Mouse (Mus musculus): ENCODE data around the gene Sox18. TPM values are rescaled to one million over a fixed set of nuclear protein-coding genes. Genes with fewer than 3 reads are reported as not detected.

Sox18 gene
- polyA plus RNA-seq, 1 experiment from 2014 or later, result 16.3 TPM

DNA sequence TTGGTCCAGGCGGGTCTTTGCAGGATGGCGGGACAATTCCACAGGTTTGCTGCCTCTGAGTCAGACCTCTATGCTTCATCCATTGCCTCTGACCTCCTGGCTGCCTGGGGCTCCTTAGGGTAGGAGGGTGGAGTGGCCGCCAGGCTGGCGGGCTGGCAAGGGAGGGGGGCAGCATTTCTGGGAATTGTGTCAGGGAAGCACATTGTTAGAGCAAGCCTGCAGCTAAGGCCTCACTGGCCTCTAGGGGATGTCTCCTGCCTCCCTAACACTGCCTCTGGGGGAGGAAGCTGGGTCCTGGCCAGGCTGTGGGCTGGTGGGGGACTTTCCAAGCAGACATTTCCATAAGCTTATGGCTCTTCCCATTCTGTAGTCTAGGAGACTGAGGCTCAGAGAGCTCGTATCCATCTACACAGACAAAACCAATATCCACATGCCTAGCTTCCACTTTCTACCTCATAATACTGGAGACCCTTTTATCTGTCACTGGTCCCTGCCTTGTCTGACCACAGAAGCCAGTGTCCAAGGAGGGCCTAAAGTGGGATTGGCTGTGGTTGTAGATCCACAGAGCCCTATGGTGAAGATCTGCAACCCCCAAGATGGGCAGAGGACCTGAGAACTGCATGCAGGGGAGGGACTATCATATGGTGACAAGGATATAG, 5.8 kb upstream of the Sox18 start:
- no peak overlapping the region for H3K9ac ChIP-seq (replicated peaks; ENCODE audit: low read length)
- H3K27ac ChIP-seq (replicated peaks; ENCODE audit: low read depth, low read length), result peak overlapping the region; percentile 2; the same call in 1 of the 2 replicates
- H3K4me1 ChIP-seq (ENCODE audit: control insufficient read depth, insufficient read depth, low read length), result peaks cover 14% of the 10 kb centered on the region
- peaks cover 14% of the 10 kb centered on the region for H3K27me3 ChIP-seq (ENCODE audit: control insufficient read depth, insufficient read depth, low read length)
- no peaks in the 10 kb centered on the region for H3K9me3 ChIP-seq (ENCODE audit: control insufficient read depth, low read length)
- H3K4me2 ChIP-seq (ENCODE audit: low read length), result no peak overlapping the region
- no peaks in the 10 kb centered on the region for H3K36me3 ChIP-seq (ENCODE audit: control insufficient read depth, insufficient read depth, low read length)
- WGBS, result 56% methylated on average over 5 of the region's 5 CpGs
- DNase-seq (no peak), ATAC-seq (ENCODE audit: low FRiP score, low TSS enrichment) (no peak)
- no peak overlapping the region for H3K4me3 ChIP-seq (replicated peaks; ENCODE audit: low read depth, low read length)

DNA sequence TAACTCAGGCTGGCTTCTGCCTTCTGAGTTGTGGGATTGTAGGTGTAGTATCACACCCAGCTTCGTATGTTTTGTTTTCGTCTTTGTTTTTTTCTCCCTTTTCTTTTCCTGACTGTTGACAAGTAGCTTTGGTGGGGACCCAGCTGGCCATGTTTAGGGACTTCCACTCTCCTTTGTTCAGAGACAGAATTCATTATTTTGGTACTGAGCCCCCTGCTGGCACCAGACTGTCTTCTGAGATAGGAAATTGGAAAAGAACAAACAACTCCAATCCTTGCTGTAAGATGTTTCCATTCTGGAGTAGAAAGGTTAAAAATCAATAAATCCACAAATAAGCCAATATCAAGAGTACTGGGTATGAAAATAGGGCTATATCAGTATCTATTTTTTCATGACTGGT, 5.0 kb upstream of the Sox18 start:
- peaks cover 22% of the 10 kb centered on the region for H3K27me3 ChIP-seq (ENCODE audit: control insufficient read depth, insufficient read depth, low read length)
- no peak for ATAC-seq (ENCODE audit: low FRiP score, low TSS enrichment)
- H3K4me1 ChIP-seq (ENCODE audit: control insufficient read depth, insufficient read depth, low read length), result peaks cover 14% of the 10 kb centered on the region; the same call in 1 of the 2 replicates
- WGBS, result 43% methylated on average over 2 of the region's 2 CpGs
- no peak overlapping the region for H3K9ac ChIP-seq (replicated peaks; ENCODE audit: low read length)
- H3K4me2 ChIP-seq (ENCODE audit: low read length), result no peak overlapping the region
- no peak overlapping the region for H3K4me3 ChIP-seq (replicated peaks; ENCODE audit: low read depth, low read length)
- H3K36me3 ChIP-seq (ENCODE audit: control insufficient read depth, insufficient read depth, low read length), result no peaks in the 10 kb centered on the region
- no peaks in the 10 kb centered on the region for H3K9me3 ChIP-seq (ENCODE audit: control insufficient read depth, low read length)
- H3K27ac ChIP-seq (replicated peaks; ENCODE audit: low read depth, low read length), result no peak overlapping the region
- DNase-seq, result peak; percentile 70

DNA sequence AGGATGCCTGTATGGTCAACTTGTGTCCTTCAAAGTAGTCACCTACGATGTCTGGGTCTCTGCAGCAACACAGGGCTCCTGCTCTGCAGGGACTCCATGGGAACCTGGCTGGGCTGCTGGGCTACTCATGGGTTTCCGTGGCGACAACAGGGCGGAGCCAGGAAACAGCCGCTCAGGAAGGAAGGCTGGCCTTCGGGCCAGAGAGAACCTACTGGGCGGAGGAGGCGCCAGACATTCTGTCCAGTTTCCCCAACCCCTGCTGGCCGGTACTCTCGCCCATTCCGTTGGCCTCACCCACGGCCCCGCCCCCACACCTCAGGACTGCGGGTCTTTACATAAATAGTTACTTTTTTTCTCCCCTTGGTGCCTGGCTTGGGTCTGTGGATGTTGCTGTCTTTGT, 4.0 kb upstream of the Sox18 start:
- 0 out of 2 replicates have a peak, but pooled peaks cover 9% of the 10 kb centered on the region for H3K4me1 ChIP-seq (ENCODE audit: control insufficient read depth, insufficient read depth, low read length)
- no peak overlapping the region for H3K27ac ChIP-seq (replicated peaks; ENCODE audit: low read depth, low read length)

DNA sequence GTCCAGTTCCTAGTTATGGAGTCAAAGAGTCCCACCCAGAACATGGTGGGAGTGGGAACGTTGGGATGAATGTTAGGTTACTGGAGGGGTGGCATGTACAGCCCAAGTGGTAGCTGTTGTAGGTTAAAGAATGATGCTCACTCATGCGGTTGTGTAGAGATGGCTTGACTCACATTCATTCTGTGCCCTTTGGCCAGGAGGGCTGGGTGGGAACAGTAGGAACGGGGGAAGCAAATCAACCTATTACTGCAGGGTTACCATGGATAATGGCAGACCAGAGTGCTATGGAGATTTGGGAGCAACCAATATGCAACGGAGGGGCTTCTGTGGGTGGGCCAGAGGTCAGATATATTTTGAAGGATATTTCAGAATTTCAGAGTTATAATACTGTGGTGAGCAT, 3.5 kb upstream of the Sox18 start:
- no peak for DNase-seq
- Histone ChIP-seq H3K27me3 (ENCODE audit: control insufficient read depth, insufficient read depth, low read length) (peaks cover 37% of the 10 kb centered on the region), H3K9me3 (ENCODE audit: control insufficient read depth, low read length) (no peaks in the 10 kb centered on the region), H3K9ac (replicated peaks; ENCODE audit: low read length) (no peak overlapping the region), H3K36me3 (ENCODE audit: control insufficient read depth, insufficient read depth, low read length) (no peaks in the 10 kb centered on the region), H3K4me2 (ENCODE audit: low read length) (no peak overlapping the region), H3K27ac (replicated peaks; ENCODE audit: low read depth, low read length) (no peak overlapping the region), H3K4me3 (replicated peaks; ENCODE audit: low read depth, low read length) (no peak overlapping the region), H3K4me1 (ENCODE audit: control insufficient read depth, insufficient read depth, low read length) (0 out of 2 replicates have a peak, but pooled peaks cover 9% of the 10 kb centered on the region)
- ATAC-seq (ENCODE audit: low FRiP score, low TSS enrichment), result no peak
- WGBS, result 73% methylated on average over 4 of the region's 4 CpGs

More for the DNA sequence above, 4.0 kb upstream of the Sox18 start:
- Histone ChIP-seq H3K4me2 (ENCODE audit: low read length) (peak overlapping the region; percentile 29), H3K36me3 (ENCODE audit: control insufficient read depth, insufficient read depth, low read length) (no peaks in the 10 kb centered on the region), H3K9me3 (ENCODE audit: control insufficient read depth, low read length) (no peaks in the 10 kb centered on the region), H3K4me3 (replicated peaks; ENCODE audit: low read depth, low read length) (0 out of 2 replicates have a peak overlapping the region, but pooled peaks have one; percentile 5), H3K27me3 (ENCODE audit: control insufficient read depth, insufficient read depth, low read length) (peaks cover 32% of the 10 kb centered on the region), H3K9ac (replicated peaks; ENCODE audit: low read length) (no peak overlapping the region; the same call in 1 of the 2 replicates)
- DNase-seq (peak; percentile 63), ATAC-seq (ENCODE audit: low FRiP score, low TSS enrichment) (no peak)
- 3% methylated on average over 14 of the region's 14 CpGs for WGBS

DNA sequence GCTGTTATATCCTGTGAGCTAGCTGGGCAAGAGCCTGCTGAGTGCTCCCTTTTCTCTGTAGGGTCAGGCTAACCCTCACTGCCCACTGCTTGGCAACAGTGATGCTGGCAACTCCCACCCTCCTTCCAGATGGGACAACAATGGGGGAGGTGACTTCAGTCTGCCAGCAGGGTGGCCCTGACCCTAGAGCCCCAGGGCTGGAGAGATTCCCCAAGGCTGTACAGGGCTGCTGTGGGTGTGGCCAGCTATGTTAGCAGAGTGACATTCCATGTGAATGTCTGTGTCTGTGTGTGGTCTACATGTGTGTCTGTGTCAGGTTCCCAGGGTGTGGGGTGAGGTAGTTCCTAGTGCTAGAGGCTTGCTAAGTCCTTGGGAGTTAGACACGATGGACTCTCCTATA, 2.1 kb upstream of the Sox18 start:
- Histone ChIP-seq H3K4me3 (replicated peaks; ENCODE audit: low read depth, low read length) (no peak overlapping the region), H3K36me3 (ENCODE audit: control insufficient read depth, insufficient read depth, low read length) (no peaks in the 10 kb centered on the region), H3K27me3 (ENCODE audit: control insufficient read depth, insufficient read depth, low read length) (peaks cover 48% of the 10 kb centered on the region), H3K27ac (replicated peaks; ENCODE audit: low read depth, low read length) (no peak overlapping the region), H3K4me1 (ENCODE audit: control insufficient read depth, insufficient read depth, low read length) (0 out of 2 replicates have a peak, but pooled peaks cover 9% of the 10 kb centered on the region), H3K4me2 (ENCODE audit: low read length) (no peak overlapping the region), H3K9me3 (ENCODE audit: control insufficient read depth, low read length) (no peaks in the 10 kb centered on the region), H3K9ac (replicated peaks; ENCODE audit: low read length) (no peak overlapping the region)
- no peak for ATAC-seq (ENCODE audit: low FRiP score, low TSS enrichment)
- DNase-seq, result no peak
- WGBS, result 36% methylated on average over 1 of the region's 1 CpGs

DNA sequence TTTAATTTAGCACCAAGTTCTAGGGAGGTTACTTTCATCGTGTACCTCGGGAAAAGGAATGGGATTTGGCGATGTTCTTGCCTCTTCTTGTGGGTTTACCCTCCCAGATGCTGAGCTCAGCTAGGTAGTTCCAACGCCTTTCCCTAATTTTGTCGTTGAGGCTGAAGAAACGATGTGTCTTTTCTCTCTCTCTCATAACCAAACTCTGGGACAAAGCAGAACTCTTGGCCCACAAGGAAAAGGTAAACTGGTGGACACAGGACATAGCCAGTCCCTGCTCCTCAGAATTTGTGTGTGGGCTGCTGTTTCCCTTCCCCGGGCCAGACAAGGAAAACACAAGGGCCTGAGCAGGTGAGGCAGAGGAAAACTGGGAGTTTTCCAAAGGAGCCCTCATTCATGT, 544 bp upstream of the Sox18 start:
- H3K4me1 ChIP-seq (ENCODE audit: control insufficient read depth, insufficient read depth, low read length), result 0 out of 2 replicates have a peak, but pooled peaks cover 9% of the 10 kb centered on the region
- peaks cover 54% of the 10 kb centered on the region for H3K27me3 ChIP-seq (ENCODE audit: control insufficient read depth, insufficient read depth, low read length)
- no peak overlapping the region for H3K4me2 ChIP-seq (ENCODE audit: low read length)
- H3K4me3 ChIP-seq (replicated peaks; ENCODE audit: low read depth, low read length), result no peak overlapping the region
- DNase-seq, result no peak
- H3K36me3 ChIP-seq (ENCODE audit: control insufficient read depth, insufficient read depth, low read length), result no peaks in the 10 kb centered on the region
- no peak for ATAC-seq (ENCODE audit: low FRiP score, low TSS enrichment)
- no peak overlapping the region for H3K9ac ChIP-seq (replicated peaks; ENCODE audit: low read length)
- 23% methylated on average over 7 of the region's 7 CpGs for WGBS
- H3K9me3 ChIP-seq (ENCODE audit: control insufficient read depth, low read length), result no peaks in the 10 kb centered on the region
- H3K27ac ChIP-seq (replicated peaks; ENCODE audit: low read depth, low read length), result no peak overlapping the region

DNA sequence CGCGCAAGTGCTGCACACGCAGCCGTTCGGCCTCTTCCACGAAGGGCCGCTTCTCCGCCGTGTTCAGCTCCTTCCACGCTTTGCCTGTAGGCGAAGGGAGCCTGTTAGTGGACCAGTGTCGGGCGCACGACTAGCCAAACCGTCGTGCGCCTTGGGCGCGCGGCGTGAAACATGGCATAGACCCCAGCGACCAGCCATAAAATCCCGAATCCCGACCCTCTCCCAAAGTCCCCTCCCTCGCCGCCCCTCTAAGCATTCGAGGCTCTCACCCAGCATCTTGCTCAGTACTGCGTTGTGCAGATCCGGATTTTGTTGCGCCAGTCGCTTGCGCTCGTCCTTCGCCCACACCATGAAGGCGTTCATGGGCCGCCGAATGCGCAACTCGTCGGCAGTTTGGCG, 528 bp downstream of the Sox18 start:
- Histone ChIP-seq H3K4me3 (replicated peaks; ENCODE audit: low read depth, low read length) (peak overlapping the region; percentile 28), H3K4me1 (ENCODE audit: control insufficient read depth, insufficient read depth, low read length) (0 out of 2 replicates have a peak, but pooled peaks cover 9% of the 10 kb centered on the region), H3K27me3 (ENCODE audit: control insufficient read depth, insufficient read depth, low read length) (peaks cover 54% of the 10 kb centered on the region), H3K9ac (replicated peaks; ENCODE audit: low read length) (peak overlapping the region; percentile 10; the same call in 1 of the 2 replicates), H3K27ac (replicated peaks; ENCODE audit: low read depth, low read length) (no peak overlapping the region), H3K36me3 (ENCODE audit: control insufficient read depth, insufficient read depth, low read length) (no peaks in the 10 kb centered on the region), H3K9me3 (ENCODE audit: control insufficient read depth, low read length) (no peaks in the 10 kb centered on the region), H3K4me2 (ENCODE audit: low read length) (peak overlapping the region; percentile 52)
- DNase-seq, result peak; percentile 42
- 1% methylated on average over 41 of the region's 41 CpGs for WGBS
- no peak for ATAC-seq (ENCODE audit: low FRiP score, low TSS enrichment)

DNA sequence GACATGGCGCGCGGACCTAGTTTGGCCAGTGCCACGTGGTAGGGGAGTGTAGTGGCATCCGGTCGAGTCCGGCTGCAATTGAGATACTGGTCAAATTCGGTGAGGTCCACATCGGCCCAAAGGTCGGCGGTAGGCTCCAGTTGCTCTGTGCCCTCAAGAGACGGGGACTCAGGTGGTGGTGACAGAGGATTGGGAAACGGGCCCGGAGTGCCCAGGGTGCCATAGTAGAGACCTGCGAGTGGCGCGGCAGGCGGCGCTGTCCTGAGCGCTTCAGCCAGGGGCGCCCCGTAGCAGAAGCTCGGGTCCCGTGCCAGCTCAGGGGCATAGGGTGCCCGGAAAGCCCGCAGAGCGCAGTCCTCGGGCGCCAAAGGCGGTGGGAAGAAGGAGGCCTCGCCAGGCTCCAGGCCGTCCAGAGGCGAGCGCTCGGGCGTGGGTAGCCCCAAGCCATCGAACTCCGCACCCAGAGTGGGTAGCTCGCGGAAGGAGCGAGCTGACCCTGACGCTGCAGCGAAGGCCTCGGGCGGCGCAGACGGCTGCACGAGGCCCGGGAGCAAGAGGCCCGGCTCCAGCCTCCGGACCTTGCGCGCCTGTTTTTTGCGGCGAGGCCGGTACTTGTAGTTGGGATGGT, 1.0 kb downstream of the Sox18 start:
- Histone ChIP-seq H3K9me3 (ENCODE audit: control insufficient read depth, low read length) (no peaks in the 10 kb centered on the region), H3K4me1 (ENCODE audit: control insufficient read depth, insufficient read depth, low read length) (0 out of 2 replicates have a peak, but pooled peaks cover 4% of the 10 kb centered on the region), H3K9ac (replicated peaks; ENCODE audit: low read length) (peak overlapping the region; percentile 10; the same call in 1 of the 2 replicates), H3K4me2 (ENCODE audit: low read length) (peak overlapping the region; percentile 52), H3K36me3 (ENCODE audit: control insufficient read depth, insufficient read depth, low read length) (no peaks in the 10 kb centered on the region), H3K27me3 (ENCODE audit: control insufficient read depth, insufficient read depth, low read length) (peaks cover 54% of the 10 kb centered on the region), H3K27ac (replicated peaks; ENCODE audit: low read depth, low read length) (0 out of 2 replicates have a peak overlapping the region, but pooled peaks have one; percentile 13), H3K4me3 (replicated peaks; ENCODE audit: low read depth, low read length) (peak overlapping the region; percentile 28)
- WGBS, result 3% methylated on average over 56 of the region's 56 CpGs
- no peak for ATAC-seq (ENCODE audit: low FRiP score, low TSS enrichment)
- DNase-seq, result no peak

DNA sequence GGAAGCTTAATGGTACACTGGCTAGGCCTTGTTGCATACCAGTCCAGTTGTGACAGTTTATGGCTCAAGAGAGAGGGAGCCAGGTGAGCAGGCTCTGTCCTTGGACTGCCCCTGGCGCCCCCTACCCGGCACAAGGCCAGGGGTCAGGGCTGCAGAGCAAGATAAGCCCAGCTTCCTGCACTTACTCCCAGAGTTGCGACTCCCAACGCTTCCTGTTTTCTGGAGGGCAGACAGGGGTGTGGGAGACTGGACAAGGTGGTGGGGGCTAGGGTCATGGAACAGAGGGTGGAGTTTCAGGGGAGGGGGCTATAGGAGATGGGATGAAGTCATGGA, 8.2 kb downstream of the Sox18 start:
- Histone ChIP-seq H3K9me3 (ENCODE audit: control insufficient read depth, low read length) (no peaks in the 10 kb centered on the region), H3K27me3 (ENCODE audit: control insufficient read depth, insufficient read depth, low read length) (0 out of 2 replicates have a peak, but pooled peaks cover 6% of the 10 kb centered on the region), H3K4me2 (ENCODE audit: low read length) (no peak overlapping the region), H3K27ac (replicated peaks; ENCODE audit: low read depth, low read length) (no peak overlapping the region), H3K9ac (replicated peaks; ENCODE audit: low read length) (no peak overlapping the region), H3K4me3 (replicated peaks; ENCODE audit: low read depth, low read length) (no peak overlapping the region), H3K4me1 (ENCODE audit: control insufficient read depth, insufficient read depth, low read length) (no peaks in the 10 kb centered on the region), H3K36me3 (ENCODE audit: control insufficient read depth, insufficient read depth, low read length) (no peaks in the 10 kb centered on the region)
- ATAC-seq (ENCODE audit: low FRiP score, low TSS enrichment) (no peak), DNase-seq (no peak)
- WGBS, result 35% methylated on average over 4 of the region's 4 CpGs
